Mouse (Mus musculus) kidney, adult 2 months (tissue): Measurements from ENCODE around the gene Disc1. TPM values are rescaled to one million over a fixed set of nuclear protein-coding genes. Genes with fewer than 3 reads are reported as not detected.

ENCODE experiments used
- DNase-seq: peaks from one replicate; pipeline ENCODE4 v3.0.0; 2021
- H3K27ac ChIP-seq: fragments of 200-500 bp; 2 replicates; pipeline ENCODE4 v1.5.1; 2012; ENCODE audit warnings: low read depth, low read length, control low read depth, inconsistent platforms; ENCODE audit not compliant: insufficient read depth
- H3K27me3 ChIP-seq: fragments of 200-500 bp; replicated peaks from 2 replicates; pipeline ENCODE4 v1.6.1; 2012; ENCODE audit warnings: mild to moderate bottlenecking, moderate library complexity, low read length, inconsistent platforms; ENCODE audit not compliant: control insufficient read depth, insufficient read depth
- H3K36me3 ChIP-seq: fragments of 200-500 bp; 2 replicates; pipeline ENCODE4 v1.6.1; 2012; ENCODE audit warnings: mild to moderate bottlenecking, moderate library complexity, low read length, inconsistent platforms; ENCODE audit not compliant: control insufficient read depth, insufficient read depth
- H3K4me1 ChIP-seq: fragments of 200-500 bp; 2 replicates; pipeline ENCODE4 v1.6.1; 2011; ENCODE audit warnings: low read length; ENCODE audit not compliant: control insufficient read depth, insufficient read depth
- H3K4me3 ChIP-seq: fragments of 200-500 bp; 2 replicates; pipeline ENCODE4 v1.5.1; 2011; ENCODE audit warnings: mild to moderate bottlenecking, low read depth, low read length, control low read depth; ENCODE audit not compliant: insufficient read depth
- CTCF ChIP-seq: fragments of 200-500 bp; conservative IDR thresholded peaks from 2 replicates; pipeline ENCODE4 v1.5.1; 2011; ENCODE audit warnings: low read depth, mild to moderate bottlenecking, control low read depth, low read length, moderate library complexity, mixed read lengths; ENCODE audit not compliant: insufficient read depth, insufficient read length
- POLR2A ChIP-seq: fragments of 200-500 bp; IDR thresholded peaks from one replicate; pipeline ENCODE4 v1.6.1; 2011; ENCODE audit warnings: low read depth, low read length, control low read depth
- WGBS: fragments of 180-500 bp; shearing (Covaris S2); methylation state at CpG from one replicate; pipeline ENCODE4 v1.1.7; 2018; 5-methylcytosine and 5-hydroxymethylcytosine counted together
- polyA plus RNA-seq: library from polyadenylated mRNA; depleted of rRNA; stranded (reverse); fragments of >200 nt; gene quantifications from 2 replicates; pipeline ENCODE4 v1.2.3, GENCODE M21; 2012

Disc1 gene
- polyA plus RNA-seq, 1 experiment: 0.58 TPM

DNA sequence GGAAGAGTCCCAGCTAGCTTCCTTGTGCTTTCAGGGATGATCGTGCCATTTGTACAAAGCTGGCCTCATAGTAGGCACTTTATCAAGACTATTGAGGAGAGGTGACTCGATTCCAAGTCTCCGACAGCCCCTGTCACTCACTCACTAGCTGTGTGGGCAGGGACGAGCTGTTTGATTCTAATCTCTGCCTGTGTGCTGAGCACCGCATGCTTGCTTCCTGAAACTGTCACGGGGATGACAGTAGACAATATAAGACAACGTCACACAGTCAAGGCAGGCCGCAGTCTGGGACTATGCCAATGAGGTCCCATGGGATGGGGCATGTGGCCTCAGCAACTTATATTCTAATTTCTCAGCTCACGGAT is 13.6 kb downstream of the Disc1 start:
- no peak overlapping the region for H3K4me3 ChIP-seq
- WGBS: 57% methylated on average over 9 of the region's 9 CpGs
- H3K36me3 ChIP-seq: no peaks in the 10 kb centered on the region
- H3K27ac ChIP-seq: peak overlapping the region; percentile 85
- H3K27me3 ChIP-seq: no peaks in the 10 kb centered on the region
- TF ChIP-seq POLR2A (no peak), CTCF (no peak)
- peak; percentile 69 for DNase-seq
- no peaks in the 10 kb centered on the region for H3K4me1 ChIP-seq

- no peak for DNase-seq
- no peaks in the 10 kb centered on the region for H3K27me3 ChIP-seq
- TF ChIP-seq CTCF: 0 out of 2 replicates have a peak, but pooled peaks have one; percentile 3
- no peak for TF ChIP-seq POLR2A
- no peaks in the 10 kb centered on the region for H3K4me1 ChIP-seq
- peak overlapping the region; percentile 85; the same call in 1 of the 2 replicates for H3K27ac ChIP-seq
- no peak overlapping the region for H3K4me3 ChIP-seq
- no peaks in the 10 kb centered on the region for H3K36me3 ChIP-seq
- 78% methylated on average over 6 of the region's 6 CpGs for WGBS
These were observed 14.3 kb downstream of the Disc1 start for GRCm38 (mm10) chr8:125068146-125068905.

- H3K4me1 ChIP-seq: no peaks in the 10 kb centered on the region
- no peak for DNase-seq
- H3K27ac ChIP-seq: no peak overlapping the region
- no peaks in the 10 kb centered on the region for H3K36me3 ChIP-seq
- H3K27me3 ChIP-seq: no peaks in the 10 kb centered on the region
- H3K4me3 ChIP-seq: no peak overlapping the region
- TF ChIP-seq POLR2A: no peak
- no peak for TF ChIP-seq CTCF
- WGBS: 78% methylated on average over 7 of the region's 7 CpGs
These were observed 15.3 kb downstream of the Disc1 start for GRCm38 (mm10) chr8:125069304-125069703.

- no peak overlapping the region for H3K4me3 ChIP-seq
- 71% methylated on average over 6 of the region's 6 CpGs for WGBS
- no peaks in the 10 kb centered on the region for H3K27me3 ChIP-seq
- no peaks in the 10 kb centered on the region for H3K4me1 ChIP-seq
- H3K27ac ChIP-seq: no peak overlapping the region
- H3K36me3 ChIP-seq: no peaks in the 10 kb centered on the region
- DNase-seq: no peak
- no peak for TF ChIP-seq POLR2A
- TF ChIP-seq CTCF: no peak
These were observed 15.7 kb downstream of the Disc1 start for GRCm38 (mm10) chr8:125069733-125070132.

DNA sequence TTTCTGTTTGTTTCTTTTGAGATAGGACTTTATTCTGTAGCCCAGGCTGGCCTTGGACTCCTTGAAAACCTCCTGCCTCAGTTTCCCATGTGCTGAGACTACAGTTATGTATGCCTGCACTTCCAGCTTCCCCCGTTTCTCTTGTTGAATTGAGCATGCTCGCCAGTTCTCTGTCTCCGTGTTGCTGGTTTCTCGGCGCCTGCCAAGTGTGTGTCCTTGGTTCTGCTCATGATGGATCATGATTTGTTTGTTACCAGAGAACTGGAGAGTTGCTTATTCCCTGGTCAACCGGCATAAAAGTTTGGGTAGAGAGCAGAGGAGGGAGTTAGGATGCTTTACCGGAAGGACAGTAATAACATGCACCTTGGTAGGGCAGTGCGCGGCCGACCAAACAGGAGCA is 20.1 kb downstream of the Disc1 start:
- no peak for TF ChIP-seq CTCF
- no peak for TF ChIP-seq POLR2A
- Histone ChIP-seq H3K27ac (no peak overlapping the region), H3K36me3 (no peaks in the 10 kb centered on the region), H3K4me1 (no peaks in the 10 kb centered on the region), H3K27me3 (no peaks in the 10 kb centered on the region), H3K4me3 (no peak overlapping the region)
- DNase-seq: no peak
- WGBS: 95% methylated on average over 10 of the region's 10 CpGs

DNA sequence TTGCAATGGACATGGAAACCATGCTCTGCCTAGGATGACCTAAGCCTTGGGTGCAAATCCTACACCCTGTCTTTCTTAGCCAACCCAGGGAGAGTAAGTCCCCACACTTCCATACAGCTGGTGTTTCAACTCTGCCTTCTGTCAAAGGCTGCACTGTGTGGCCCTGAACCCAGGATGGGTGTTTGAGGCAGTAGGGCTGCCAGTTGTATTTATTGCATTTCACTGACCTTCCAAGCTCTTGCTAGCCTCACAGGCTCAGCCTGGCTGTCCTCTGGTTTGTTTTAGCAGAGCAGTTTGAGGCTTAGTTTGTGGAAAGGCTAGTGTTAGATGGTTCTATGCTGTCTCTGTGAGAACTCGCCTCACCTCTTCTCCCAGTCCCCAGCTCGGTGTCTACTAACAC is 20.6 kb downstream of the Disc1 start:
- WGBS: 95% methylated on average over 2 of the region's 2 CpGs
- H3K4me3 ChIP-seq: no peak overlapping the region
- no peaks in the 10 kb centered on the region for H3K36me3 ChIP-seq
- DNase-seq: no peak
- no peaks in the 10 kb centered on the region for H3K27me3 ChIP-seq
- H3K27ac ChIP-seq: no peak overlapping the region
- H3K4me1 ChIP-seq: no peaks in the 10 kb centered on the region
- no peak for TF ChIP-seq CTCF

DNA sequence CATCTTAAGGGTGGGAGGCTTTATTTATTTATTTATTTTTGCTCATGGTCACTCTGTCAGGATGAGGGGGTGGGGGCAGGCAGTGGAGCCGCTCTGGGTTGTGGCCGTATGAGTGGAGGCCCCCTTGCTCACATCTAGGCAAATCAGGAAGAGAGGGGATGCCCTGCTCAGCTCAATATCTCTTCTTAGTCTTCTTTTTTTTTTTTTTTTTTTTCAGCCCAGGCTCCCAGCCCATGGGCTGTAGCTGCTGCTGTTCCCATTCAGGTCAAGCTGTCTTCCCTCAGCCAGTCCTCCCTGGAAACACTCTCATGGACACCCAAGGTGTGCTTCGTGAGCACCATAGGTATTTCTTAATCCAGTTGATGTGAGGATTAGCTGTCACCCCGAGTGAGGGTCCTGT is 21.4 kb downstream of the Disc1 start:
- WGBS: 90% methylated on average over 4 of the region's 4 CpGs
- Histone ChIP-seq H3K4me3 (no peak overlapping the region), H3K36me3 (no peaks in the 10 kb centered on the region), H3K27ac (no peak overlapping the region), H3K4me1 (no peaks in the 10 kb centered on the region), H3K27me3 (no peaks in the 10 kb centered on the region)
- no peak for TF ChIP-seq CTCF
- no peak for TF ChIP-seq POLR2A
- DNase-seq: no peak

- TF ChIP-seq CTCF (no peak), POLR2A (no peak)
These were observed 23.3 kb downstream of the Disc1 start for GRCm38 (mm10) chr8:125077326-125077725.

More at GRCm38 (mm10) chr8:125077326-125077725, 23.3 kb downstream of the Disc1 start:
- 90% methylated on average over 8 of the region's 8 CpGs for WGBS
- Histone ChIP-seq H3K27me3 (no peaks in the 10 kb centered on the region), H3K4me1 (no peaks in the 10 kb centered on the region), H3K27ac (no peak overlapping the region), H3K36me3 (no peaks in the 10 kb centered on the region), H3K4me3 (no peak overlapping the region)
- DNase-seq: no peak
